Mouse (Mus musculus) hindbrain, embryonic 10.5 days (tissue): Measurements from ENCODE around the gene Nell2. TPM values are rescaled to one million over a fixed set of nuclear protein-coding genes. Genes with fewer than 3 reads are reported as not detected.

Experiments used
- DNase-seq: peaks from one replicate; pipeline ENCODE4 v3.0.0-alpha.2; 2017; ENCODE audit warnings: low spot score
- H3K27ac ChIP-seq: fragments of 300-500 bp; sonication (generic); 2 replicates; pipeline ENCODE4 v1.5.1; 2016; ENCODE audit warnings: mild to moderate bottlenecking, moderate library complexity
- H3K27me3 ChIP-seq: fragments of 300-500 bp; sonication (generic); 2 replicates; pipeline ENCODE4 v1.6.1; 2016; ENCODE audit warnings: mild to moderate bottlenecking; ENCODE audit not compliant: poor library complexity, insufficient read depth, severe bottlenecking
- H3K36me3 ChIP-seq: fragments of 300-500 bp; sonication (generic); 2 replicates; pipeline ENCODE4 v1.6.1; 2016; ENCODE audit warnings: mild to moderate bottlenecking, moderate library complexity
- H3K4me1 ChIP-seq: fragments of 300-500 bp; sonication (generic); replicated peaks from 2 replicates; pipeline ENCODE4 v1.6.1; 2016; ENCODE audit warnings: mild to moderate bottlenecking
- H3K4me3 ChIP-seq: fragments of 300-500 bp; sonication (generic); 2 replicates; pipeline ENCODE4 v1.5.1; 2016; ENCODE audit warnings: mild to moderate bottlenecking, moderate library complexity
- H3K9me3 ChIP-seq: fragments of 300-500 bp; sonication (generic); 2 replicates; pipeline ENCODE4 v1.6.1; 2016; ENCODE audit warnings: mild to moderate bottlenecking, moderate library complexity
- WGBS: fragments of 180-500 bp; shearing (Covaris S2); methylation state at CpG from one replicate; pipeline ENCODE4 v1.1.7; 2016; 5-methylcytosine and 5-hydroxymethylcytosine counted together
- polyA plus RNA-seq: library from polyadenylated mRNA; unstranded; fragments of >200 nt; fragmentation: Nextera tagmentation; extraction: Ambion mirVana; gene quantifications from 2 replicates; pipeline ENCODE4 v1.2.1, GENCODE M21; 2016

The Nell2 gene
- polyA plus RNA-seq, 1 experiment from 2014 or later: 78.2 TPM

DNA sequence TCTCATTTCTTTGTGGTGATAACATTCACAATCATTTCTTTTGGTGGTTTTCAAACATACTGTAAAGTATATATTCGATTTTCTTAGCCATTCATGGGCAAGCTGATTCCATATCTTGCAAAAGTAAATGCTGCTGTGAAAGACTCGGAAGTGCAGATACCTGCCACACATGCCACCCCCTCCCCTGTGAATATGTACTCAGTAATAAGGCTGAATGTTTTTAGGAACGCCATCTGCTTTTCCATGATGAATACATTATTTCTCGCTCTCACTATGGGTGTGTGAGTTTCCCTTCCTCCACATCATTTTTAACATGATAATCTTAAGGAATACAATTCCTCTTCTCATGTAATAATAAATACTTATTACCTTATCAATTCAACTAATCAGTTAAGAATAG is 90.6 kb downstream of the Nell2 start:
- WGBS: 94% methylated on average over 4 of the region's 4 CpGs
- no peaks in the 10 kb centered on the region for H3K27me3 ChIP-seq
- H3K27ac ChIP-seq: no peak overlapping the region
- DNase-seq: no peak
- H3K4me1 ChIP-seq: peaks cover 3% of the 10 kb centered on the region; the same call in 1 of the 2 replicates
- no peaks in the 10 kb centered on the region for H3K9me3 ChIP-seq
- no peak overlapping the region for H3K4me3 ChIP-seq
- H3K36me3 ChIP-seq: peaks cover 23% of the 10 kb centered on the region

DNA sequence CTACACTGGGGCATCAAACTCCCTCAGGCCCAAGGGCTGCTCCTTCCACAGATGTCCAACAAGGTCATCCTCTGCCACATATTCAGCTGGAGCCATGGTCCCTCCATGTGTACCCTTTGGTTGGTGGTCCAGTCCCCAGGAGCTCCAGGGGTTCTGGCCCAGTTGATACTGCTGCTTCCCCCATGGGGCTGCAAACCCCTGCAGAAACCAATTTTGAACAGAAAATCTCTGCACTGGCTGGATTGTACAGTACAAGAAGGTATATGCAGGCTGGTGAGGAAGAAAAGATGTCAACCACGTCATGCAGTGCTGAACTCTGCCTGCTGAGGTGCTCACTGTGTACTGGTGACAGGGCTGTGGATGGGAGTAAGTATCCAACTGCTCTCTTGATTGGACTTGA is 92.1 kb downstream of the Nell2 start:
- WGBS: 90% methylated on average over 1 of the region's 1 CpGs
- peaks cover 14% of the 10 kb centered on the region; the same call in 1 of the 2 replicates for H3K4me1 ChIP-seq
- no peak for DNase-seq
- H3K4me3 ChIP-seq: no peak overlapping the region
- peaks cover 16% of the 10 kb centered on the region; the same call in 1 of the 2 replicates for H3K36me3 ChIP-seq
- no peaks in the 10 kb centered on the region for H3K27me3 ChIP-seq
- no peak overlapping the region for H3K27ac ChIP-seq
- H3K9me3 ChIP-seq: no peaks in the 10 kb centered on the region

DNA sequence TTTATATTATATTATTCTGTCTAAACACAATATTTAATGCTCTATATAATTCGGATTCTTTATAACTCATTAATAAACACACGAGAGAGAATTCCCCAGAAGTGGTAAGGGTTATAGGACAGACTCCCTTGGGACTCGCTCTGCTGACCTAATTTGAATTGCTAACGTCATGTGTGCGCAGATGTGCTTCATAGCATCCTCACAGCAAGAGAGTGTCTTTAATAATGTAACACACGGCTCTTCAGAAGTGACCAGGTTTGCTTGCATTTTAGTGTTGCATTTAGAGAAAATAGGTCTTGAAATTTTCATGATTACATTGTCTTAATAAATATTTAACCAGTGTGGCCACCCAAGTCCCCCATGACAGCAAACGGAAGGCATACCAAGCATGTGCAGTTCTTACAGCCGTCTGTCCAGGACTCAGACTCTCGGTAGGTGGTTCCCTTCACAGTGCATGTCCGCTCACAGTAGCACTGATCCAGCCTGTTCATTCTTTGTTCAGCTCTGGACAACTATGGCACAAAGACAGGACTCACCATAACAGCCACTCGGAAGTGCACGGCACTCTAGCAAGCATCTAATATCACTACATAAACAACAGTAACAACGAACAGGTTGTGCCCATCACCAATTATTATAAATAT is 97.1 kb downstream of the Nell2 start:
- DNase-seq: no peak
- Histone ChIP-seq H3K27me3 (no peaks in the 10 kb centered on the region), H3K36me3 (peaks cover 16% of the 10 kb centered on the region; the same call in 1 of the 2 replicates), H3K4me1 (peaks cover 29% of the 10 kb centered on the region), H3K9me3 (no peaks in the 10 kb centered on the region), H3K27ac (peak overlapping the region; percentile 72), H3K4me3 (no peak overlapping the region)
- 58% methylated on average over 13 of the region's 13 CpGs for WGBS

DNA sequence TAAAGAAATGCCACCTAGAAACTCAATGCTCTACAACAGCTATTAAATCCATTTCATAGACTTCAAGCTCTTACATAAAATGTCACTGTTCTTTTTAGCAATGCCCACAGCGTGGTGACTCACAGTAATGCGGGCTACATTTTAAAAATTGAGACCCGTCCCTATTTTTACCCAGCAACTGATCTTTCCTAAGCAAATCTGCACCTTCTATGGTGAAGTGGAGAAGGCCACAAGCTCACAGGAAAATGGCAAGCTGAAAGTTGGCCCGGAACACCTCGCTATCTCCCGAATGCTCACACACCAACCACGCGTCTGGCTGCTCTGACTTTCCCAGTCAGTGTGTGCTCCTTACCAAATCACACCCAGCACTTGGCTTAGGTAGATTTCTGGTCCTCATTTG is 98.4 kb downstream of the Nell2 start:
- Histone ChIP-seq H3K36me3 (peaks cover 10% of the 10 kb centered on the region; the same call in 1 of the 2 replicates), H3K4me1 (peaks cover 29% of the 10 kb centered on the region), H3K4me3 (no peak overlapping the region), H3K9me3 (no peaks in the 10 kb centered on the region), H3K27ac (0 out of 2 replicates have a peak overlapping the region, but pooled peaks have one; percentile 5), H3K27me3 (no peaks in the 10 kb centered on the region)
- no peak for DNase-seq
- WGBS: 92% methylated on average over 8 of the region's 8 CpGs

DNA sequence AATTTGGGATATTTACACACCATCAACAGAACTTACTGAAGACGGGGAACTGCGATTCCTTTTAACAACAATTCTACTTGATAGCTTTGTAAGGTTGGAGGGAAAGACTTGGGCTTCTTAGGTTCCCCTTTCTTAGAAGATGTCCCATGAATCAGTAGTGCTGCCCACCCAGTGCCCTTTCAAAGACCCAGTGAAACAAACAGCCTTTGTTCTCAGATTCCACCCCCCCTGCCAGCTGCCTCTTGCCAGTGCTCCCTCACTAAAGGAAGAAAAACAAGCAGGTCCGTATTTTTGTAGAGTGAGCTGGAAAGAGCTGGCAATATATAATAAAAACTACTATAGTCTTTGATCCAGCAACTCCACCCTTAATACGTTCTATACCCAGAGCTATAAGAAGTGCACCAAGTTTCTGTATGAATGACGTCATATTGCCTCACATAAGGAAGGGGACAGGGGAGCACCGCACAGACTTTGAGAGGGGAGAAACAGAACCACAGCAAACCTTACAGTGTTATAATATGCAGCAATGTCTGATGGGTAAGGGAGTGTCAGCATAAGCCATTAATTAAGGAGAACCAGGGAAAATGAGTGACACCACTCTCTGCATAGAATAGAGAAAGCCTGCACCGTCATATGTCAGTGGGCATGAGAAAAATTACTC is 100.2 kb downstream of the Nell2 start:
- DNase-seq: no peak

DNA sequence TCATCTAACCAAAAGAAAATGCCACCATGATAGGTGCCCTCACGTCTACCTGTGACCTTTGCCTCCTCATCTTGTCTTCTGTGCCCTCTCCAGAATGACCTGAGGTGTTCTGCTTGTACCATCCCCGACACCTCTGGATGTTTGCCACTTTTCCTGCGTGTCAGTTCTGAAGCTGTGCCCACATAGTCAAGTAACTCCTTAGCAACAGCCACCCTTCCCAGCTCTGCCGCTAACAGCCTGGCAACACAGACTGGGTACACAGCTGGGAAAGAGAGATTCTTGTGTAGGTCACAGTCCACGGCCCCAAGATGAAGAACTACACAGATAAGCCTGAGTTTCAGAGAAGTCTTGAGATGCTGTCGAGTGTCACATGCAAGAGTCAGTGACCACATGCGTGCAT is 103.3 kb downstream of the Nell2 start:
- Histone ChIP-seq H3K27ac (0 out of 2 replicates have a peak overlapping the region, but pooled peaks have one; percentile 17), H3K9me3 (no peaks in the 10 kb centered on the region), H3K36me3 (peaks cover 6% of the 10 kb centered on the region), H3K4me1 (peaks cover 34% of the 10 kb centered on the region), H3K27me3 (no peaks in the 10 kb centered on the region), H3K4me3 (no peak overlapping the region)
- 88% methylated on average over 7 of the region's 7 CpGs for WGBS
- no peak for DNase-seq

More for the DNA sequence above, 100.2 kb downstream of the Nell2 start:
- Histone ChIP-seq H3K4me1 (peaks cover 38% of the 10 kb centered on the region), H3K9me3 (no peaks in the 10 kb centered on the region), H3K4me3 (no peak overlapping the region), H3K36me3 (no peaks in the 10 kb centered on the region; the same call in 1 of the 2 replicates), H3K27ac (peak overlapping the region; percentile 50; the same call in 1 of the 2 replicates), H3K27me3 (no peaks in the 10 kb centered on the region)
- WGBS: 54% methylated on average over 7 of the region's 7 CpGs

DNA sequence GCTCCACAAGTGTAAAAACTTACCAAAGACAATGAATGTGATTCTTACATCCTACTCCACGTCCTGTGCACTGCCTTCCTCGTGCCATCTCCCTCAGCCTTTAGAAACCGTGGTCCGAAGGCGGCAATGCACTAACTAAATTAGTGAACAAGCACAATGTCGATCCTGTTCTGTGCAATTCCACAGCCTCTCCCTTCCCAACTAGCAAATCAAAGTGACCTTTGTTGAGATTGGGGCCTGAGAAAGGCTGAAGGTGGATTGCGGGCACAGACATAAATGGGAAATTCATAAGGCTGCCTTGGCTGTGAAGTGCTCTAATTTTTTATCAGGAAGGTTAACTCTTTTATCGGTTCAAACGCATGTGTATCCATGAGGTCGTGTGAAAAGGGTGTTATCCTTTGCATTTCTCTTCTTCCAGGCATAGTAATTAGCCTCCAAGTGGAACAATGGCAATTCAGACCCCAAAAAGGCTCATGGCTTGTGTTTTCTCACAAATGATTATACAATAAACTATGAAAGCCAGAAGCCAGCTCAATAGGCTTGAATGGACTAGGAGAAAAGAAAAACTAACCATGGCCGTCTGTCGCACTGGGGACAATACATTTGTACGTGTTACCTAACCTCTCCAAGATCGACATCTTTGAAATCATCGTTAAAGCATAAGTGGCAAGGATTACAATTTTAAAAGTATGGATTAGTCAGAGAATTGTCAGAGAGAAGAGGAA is 106.0 kb downstream of the Nell2 start:
- H3K4me3 ChIP-seq: no peak overlapping the region
- H3K4me1 ChIP-seq: peaks cover 21% of the 10 kb centered on the region
- DNase-seq: peak; percentile 22
- peak overlapping the region; percentile 79 for H3K27ac ChIP-seq
- H3K9me3 ChIP-seq: no peaks in the 10 kb centered on the region
- H3K36me3 ChIP-seq: peaks cover 27% of the 10 kb centered on the region
- WGBS: 54% methylated on average over 15 of the region's 15 CpGs
- H3K27me3 ChIP-seq: no peaks in the 10 kb centered on the region

DNA sequence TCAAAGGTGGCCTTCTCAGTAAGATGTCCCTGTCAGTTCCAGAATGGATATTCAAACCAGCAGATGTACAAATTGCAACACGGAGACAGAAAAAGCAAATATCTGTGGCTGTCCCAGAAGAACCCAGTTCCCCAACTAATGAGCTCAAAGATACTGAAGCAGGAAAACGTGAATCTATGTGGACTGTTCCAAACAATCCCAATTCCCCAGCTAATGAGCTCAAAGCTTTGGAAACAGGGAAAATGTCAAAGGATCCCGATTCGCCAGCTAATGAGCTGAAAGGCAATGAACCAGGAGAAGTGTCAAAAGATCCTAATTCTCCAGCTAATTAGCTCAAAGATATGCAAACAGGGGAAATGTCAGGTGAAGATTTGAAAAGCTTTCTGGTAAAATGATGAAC is 109.7 kb downstream of the Nell2 start:
- Histone ChIP-seq H3K27ac (no peak overlapping the region), H3K36me3 (peaks cover 33% of the 10 kb centered on the region), H3K4me3 (no peak overlapping the region), H3K4me1 (peaks cover 17% of the 10 kb centered on the region), H3K27me3 (no peaks in the 10 kb centered on the region), H3K9me3 (no peaks in the 10 kb centered on the region)
- no peak for DNase-seq
- 84% methylated on average over 4 of the region's 4 CpGs for WGBS

DNA sequence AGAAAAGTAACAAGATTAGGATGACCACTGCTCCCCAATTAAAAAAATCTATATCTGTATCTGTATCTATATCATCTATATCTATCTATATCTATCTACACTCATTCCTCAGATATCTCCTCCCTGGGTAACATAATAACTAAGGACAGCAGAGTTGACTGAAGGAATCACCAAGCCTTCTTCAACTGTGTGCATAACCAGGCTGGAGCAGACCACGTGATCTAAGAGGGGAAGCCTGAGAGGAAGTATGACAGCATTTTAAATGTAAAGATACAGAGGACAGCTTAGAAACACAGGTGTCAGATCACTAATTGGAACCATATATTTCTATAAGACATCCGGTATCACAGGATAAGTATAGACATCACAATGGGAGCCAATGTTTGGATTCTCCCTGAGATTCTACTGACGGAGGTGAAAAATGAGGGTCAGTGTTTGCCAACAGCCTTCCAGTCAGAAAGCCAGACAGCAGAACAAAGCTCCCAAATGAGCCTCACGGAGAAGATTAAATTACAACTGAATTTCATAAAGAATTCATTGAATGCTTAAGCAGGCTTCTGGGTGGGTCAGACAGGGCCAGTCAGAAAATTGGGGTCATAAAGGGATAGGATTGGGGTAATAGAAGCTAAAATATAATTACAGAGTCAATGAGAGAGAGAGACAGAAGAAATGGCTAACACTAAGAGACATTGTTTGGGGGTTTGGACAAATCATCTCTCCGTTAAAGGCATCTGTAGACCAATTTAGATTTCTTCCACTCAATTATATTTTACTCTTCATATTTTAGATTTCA is 116.2 kb downstream of the Nell2 start:
- WGBS: 60% methylated on average over 5 of the region's 5 CpGs
- Histone ChIP-seq H3K27me3 (no peaks in the 10 kb centered on the region), H3K27ac (peak overlapping the region; percentile 40; the same call in 1 of the 2 replicates), H3K36me3 (peaks cover 3% of the 10 kb centered on the region; the same call in 1 of the 2 replicates), H3K4me1 (no peaks in the 10 kb centered on the region), H3K9me3 (no peaks in the 10 kb centered on the region), H3K4me3 (no peak overlapping the region)
- DNase-seq: no peak

DNA sequence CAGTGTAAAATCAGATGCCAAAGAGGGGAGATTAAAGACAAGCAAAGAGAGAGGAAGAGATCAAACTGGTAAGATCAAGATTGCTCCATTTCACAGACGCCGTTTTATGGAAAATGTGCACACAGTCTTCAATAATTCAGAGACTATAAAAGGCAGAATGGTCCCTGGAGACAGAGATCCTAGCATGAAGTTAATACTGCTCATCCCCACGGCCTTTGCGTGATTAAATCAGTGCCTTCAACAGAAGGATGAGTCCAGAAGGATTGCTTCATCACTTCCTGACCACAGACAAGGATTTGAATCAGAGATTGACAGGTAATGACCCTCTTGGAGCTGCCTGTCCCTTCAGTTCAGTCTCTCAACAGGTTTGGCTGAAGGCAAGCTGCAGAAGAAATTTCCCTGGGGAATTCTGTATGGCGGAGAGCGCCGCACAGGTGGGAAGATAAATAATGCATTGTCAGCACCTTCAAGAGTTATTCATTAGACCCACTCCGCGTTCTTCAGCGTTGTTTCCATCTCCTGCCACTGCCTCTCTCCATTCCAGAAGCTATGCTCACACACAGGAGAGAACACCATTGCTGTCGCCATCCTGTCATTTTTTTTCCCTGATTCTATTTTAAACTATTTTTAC is 118.0 kb downstream of the Nell2 start:
- Histone ChIP-seq H3K9me3 (0 out of 2 replicates have a peak, but pooled peaks cover 3% of the 10 kb centered on the region), H3K36me3 (no peaks in the 10 kb centered on the region), H3K27me3 (no peaks in the 10 kb centered on the region), H3K27ac (no peak overlapping the region), H3K4me1 (no peaks in the 10 kb centered on the region), H3K4me3 (no peak overlapping the region)
- no peak for DNase-seq
- WGBS: 82% methylated on average over 11 of the region's 11 CpGs

DNA sequence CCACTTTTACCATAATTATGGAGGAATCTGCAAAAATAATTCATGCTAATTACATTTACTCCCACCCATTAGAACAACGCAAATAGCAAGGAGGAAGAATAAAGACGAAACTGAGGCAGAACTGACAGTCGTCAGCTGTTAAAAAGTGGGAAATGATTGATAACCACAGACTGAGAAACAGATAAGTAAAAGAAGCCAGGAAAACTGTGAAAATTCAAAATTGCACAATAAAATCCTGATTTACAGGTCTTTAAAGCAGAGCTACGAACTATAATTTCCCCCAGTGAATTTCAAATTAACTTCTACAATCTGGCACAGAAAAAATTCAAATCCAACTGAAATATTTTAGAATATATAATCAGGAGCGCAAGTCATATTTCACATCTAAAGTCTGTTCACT is 138.0 kb downstream of the Nell2 start:
- DNase-seq: no peak
- Histone ChIP-seq H3K9me3 (no peaks in the 10 kb centered on the region), H3K27me3 (no peaks in the 10 kb centered on the region), H3K36me3 (no peaks in the 10 kb centered on the region), H3K27ac (no peak overlapping the region), H3K4me3 (no peak overlapping the region), H3K4me1 (peaks cover 8% of the 10 kb centered on the region; the same call in 1 of the 2 replicates)
- 88% methylated on average over 5 of the region's 5 CpGs for WGBS

DNA sequence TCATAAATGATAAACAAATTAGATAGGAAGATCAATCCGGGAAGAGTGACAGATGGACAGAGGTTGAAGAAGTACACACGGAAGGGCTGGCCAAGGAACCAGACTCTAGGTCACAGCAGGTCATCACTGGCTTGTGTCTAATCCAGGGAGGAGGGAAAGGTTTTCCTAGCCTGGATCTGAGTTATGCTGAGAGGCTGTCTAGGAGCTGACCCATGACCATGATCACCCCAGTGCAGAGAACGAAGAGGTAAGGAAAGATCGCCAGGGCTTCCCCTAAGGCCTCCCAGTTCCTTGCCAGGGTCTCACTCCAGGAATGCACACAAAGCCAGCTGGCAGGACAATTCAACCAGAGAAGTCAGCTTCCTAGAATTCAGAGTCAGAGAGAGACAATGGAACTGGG is 139.4 kb downstream of the Nell2 start:
- Histone ChIP-seq H3K4me1 (peaks cover 8% of the 10 kb centered on the region; the same call in 1 of the 2 replicates), H3K27me3 (no peaks in the 10 kb centered on the region), H3K9me3 (no peaks in the 10 kb centered on the region), H3K4me3 (no peak overlapping the region), H3K36me3 (peaks cover 6% of the 10 kb centered on the region), H3K27ac (peak overlapping the region; percentile 35; the same call in 1 of the 2 replicates)
- DNase-seq: no peak
- 77% methylated on average over 4 of the region's 4 CpGs for WGBS
